Mouse (Mus musculus) midbrain, embryonic 13.5 days (tissue): ENCODE data around the gene Msantd3. TPM values are rescaled to one million over a fixed set of nuclear protein-coding genes. Genes with fewer than 3 reads are reported as not detected.
A peak's percentile ranks its signal among the peaks of the same experiment; 100 is the strongest.

ENCODE experiments used
- ATAC-seq: fragments of 200-750 bp; cut with Nextera tagmentation; 2 replicates; pipeline ENCODE4 v1.8.0; 2017; ENCODE audit warnings: mild to moderate bottlenecking, moderate TSS enrichment, moderate library complexity
- H3K27ac ChIP-seq: fragments of 300-500 bp; sonication (generic); 2 replicates; pipeline ENCODE4 v1.5.1; 2015; ENCODE audit warnings: inconsistent platforms, mild to moderate bottlenecking, moderate library complexity
- H3K27me3 ChIP-seq: fragments of 300-500 bp; sonication (generic); 2 replicates; pipeline ENCODE4 v1.6.1; 2015; ENCODE audit warnings: mild to moderate bottlenecking, inconsistent platforms
- H3K36me3 ChIP-seq: fragments of 300-500 bp; sonication (generic); 2 replicates; pipeline ENCODE4 v1.6.1; 2015; ENCODE audit warnings: mild to moderate bottlenecking, inconsistent platforms
- H3K4me1 ChIP-seq: fragments of 300-500 bp; sonication (generic); replicated peaks from 2 replicates; pipeline ENCODE4 v1.6.1; 2015; ENCODE audit warnings: inconsistent platforms
- H3K4me2 ChIP-seq: fragments of 300-500 bp; sonication (generic); replicated peaks from 2 replicates; pipeline ENCODE4 v1.6.1; 2015; ENCODE audit warnings: moderate library complexity, mild to moderate bottlenecking, inconsistent platforms
- H3K4me3 ChIP-seq: fragments of 300-500 bp; sonication (generic); replicated peaks from 2 replicates; pipeline ENCODE4 v1.5.1; 2015; ENCODE audit warnings: mild to moderate bottlenecking, inconsistent platforms
- H3K9ac ChIP-seq: fragments of 300-500 bp; sonication (generic); replicated peaks from 2 replicates; pipeline ENCODE4 v1.6.1; 2015; ENCODE audit warnings: mild to moderate bottlenecking, inconsistent platforms
- H3K9me3 ChIP-seq: fragments of 300-500 bp; sonication (generic); 2 replicates; pipeline ENCODE4 v1.6.1; 2016; ENCODE audit warnings: mild to moderate bottlenecking, inconsistent platforms
- WGBS: fragments of 180-500 bp; shearing (Covaris S2); methylation state at CpG from one replicate; pipeline ENCODE4 v1.1.7; 2015; 5-methylcytosine and 5-hydroxymethylcytosine counted together
- polyA plus RNA-seq: library from polyadenylated mRNA; unstranded; fragments of >200 nt; fragmentation: Nextera tagmentation; extraction: Ambion mirVana; gene quantifications from 2 replicates; pipeline ENCODE4 v1.2.1, GENCODE M21; 2015

The Msantd3 gene
- polyA plus RNA-seq, 1 experiment from 2014 or later = 50.3 TPM

- Histone ChIP-seq H3K36me3 (no peaks in the 10 kb centered on the region), H3K27ac (no peak overlapping the region), H3K9me3 (no peaks in the 10 kb centered on the region), H3K9ac (peak overlapping the region; percentile 99), H3K4me3 (peak overlapping the region; percentile 93), H3K27me3 (no peaks in the 10 kb centered on the region), H3K4me2 (peak overlapping the region; percentile 83), H3K4me1 (peaks cover 67% of the 10 kb centered on the region)
- 28% methylated on average over 5 of the region's 5 CpGs for WGBS
- no peak for ATAC-seq
These were observed 2.6 kb downstream of the Msantd3 start for GRCm38 (mm10) chr4:48542351-48542750.

- ATAC-seq = no peak
- H3K9me3 ChIP-seq = no peaks in the 10 kb centered on the region
- 60% methylated on average over 6 of the region's 6 CpGs for whole genome bisulfite sequencing
- H3K27me3 ChIP-seq = no peaks in the 10 kb centered on the region
- peaks cover 76% of the 10 kb centered on the region for H3K4me1 ChIP-seq
- no peak overlapping the region for H3K4me3 ChIP-seq
- peak overlapping the region; percentile 83 for H3K4me2 ChIP-seq
- no peak overlapping the region for H3K9ac ChIP-seq
- H3K27ac ChIP-seq = no peak overlapping the region
- no peaks in the 10 kb centered on the region for H3K36me3 ChIP-seq
These were observed 3.5 kb downstream of the Msantd3 start for GRCm38 (mm10) chr4:48543071-48543865.

- H3K9ac ChIP-seq = 0 out of 2 replicates have a peak overlapping the region, but pooled peaks have one; percentile 16
- H3K4me1 ChIP-seq = peaks cover 85% of the 10 kb centered on the region
- no peaks in the 10 kb centered on the region for H3K36me3 ChIP-seq
- H3K4me3 ChIP-seq = no peak overlapping the region
- H3K27ac ChIP-seq = peak overlapping the region; percentile 25; the same call in 1 of the 2 replicates
- H3K27me3 ChIP-seq = no peaks in the 10 kb centered on the region
- no peaks in the 10 kb centered on the region for H3K9me3 ChIP-seq
- ATAC-seq = no peak
- 55% methylated on average over 8 of the region's 8 CpGs for WGBS
- H3K4me2 ChIP-seq = 0 out of 2 replicates have a peak overlapping the region, but pooled peaks have one; percentile 2
These were observed 4.4 kb downstream of the Msantd3 start for GRCm38 (mm10) chr4:48544141-48544540.

- Histone ChIP-seq H3K4me3 (no peak overlapping the region), H3K36me3 (no peaks in the 10 kb centered on the region), H3K4me1 (peaks cover 85% of the 10 kb centered on the region), H3K27ac (peak overlapping the region; percentile 83), H3K4me2 (0 out of 2 replicates have a peak overlapping the region, but pooled peaks have one; percentile 29), H3K9ac (peak overlapping the region; percentile 59; the same call in 1 of the 2 replicates), H3K27me3 (no peaks in the 10 kb centered on the region), H3K9me3 (no peaks in the 10 kb centered on the region)
- ATAC-seq = no peak
- 38% methylated on average over 12 of the region's 12 CpGs for WGBS
These were observed 6.2 kb downstream of the Msantd3 start for GRCm38 (mm10) chr4:48545966-48546365.

GRCm38 (mm10) chr4:48546568-48547496, 7.1 kb downstream of the Msantd3 start:
- H3K27me3 ChIP-seq = no peaks in the 10 kb centered on the region
- H3K27ac ChIP-seq = peak overlapping the region; percentile 83
- ATAC-seq = peak; percentile 83
- peaks cover 78% of the 10 kb centered on the region for H3K4me1 ChIP-seq
- H3K4me3 ChIP-seq = no peak overlapping the region
- H3K4me2 ChIP-seq = peak overlapping the region; percentile 29
- H3K9me3 ChIP-seq = no peaks in the 10 kb centered on the region
- H3K9ac ChIP-seq = peak overlapping the region; percentile 59
- 14% methylated on average over 9 of the region's 9 CpGs for WGBS
- H3K36me3 ChIP-seq = peaks cover 4% of the 10 kb centered on the region; the same call in 1 of the 2 replicates

- H3K4me1 ChIP-seq = peaks cover 62% of the 10 kb centered on the region
- ATAC-seq = no peak
- H3K4me3 ChIP-seq = no peak overlapping the region
- no peak overlapping the region for H3K4me2 ChIP-seq
- H3K27ac ChIP-seq = peak overlapping the region; percentile 83
- 28% methylated on average over 6 of the region's 6 CpGs for WGBS
- H3K36me3 ChIP-seq = peaks cover 19% of the 10 kb centered on the region
- H3K9ac ChIP-seq = no peak overlapping the region
- no peaks in the 10 kb centered on the region for H3K27me3 ChIP-seq
- no peaks in the 10 kb centered on the region for H3K9me3 ChIP-seq
These were observed 8.8 kb downstream of the Msantd3 start for GRCm38 (mm10) chr4:48548393-48549045.

- H3K36me3 ChIP-seq = peaks cover 28% of the 10 kb centered on the region
- peaks cover 50% of the 10 kb centered on the region for H3K4me1 ChIP-seq
- H3K9ac ChIP-seq = no peak overlapping the region
- H3K4me2 ChIP-seq = no peak overlapping the region
- H3K27me3 ChIP-seq = no peaks in the 10 kb centered on the region
- WGBS = 88% methylated on average over 5 of the region's 5 CpGs
- H3K4me3 ChIP-seq = no peak overlapping the region
- no peak for ATAC-seq
- H3K9me3 ChIP-seq = no peaks in the 10 kb centered on the region
- no peak overlapping the region for H3K27ac ChIP-seq
These were observed 9.9 kb downstream of the Msantd3 start for GRCm38 (mm10) chr4:48549661-48550060.

GRCm38 (mm10) chr4:48552486-48553064, 12.8 kb downstream of the Msantd3 start:
- no peak overlapping the region for H3K4me2 ChIP-seq
- no peak overlapping the region for H3K9ac ChIP-seq
- H3K27me3 ChIP-seq = no peaks in the 10 kb centered on the region
- no peak overlapping the region for H3K27ac ChIP-seq
- WGBS = 95% methylated on average over 27 of the region's 27 CpGs
- peaks cover 45% of the 10 kb centered on the region for H3K36me3 ChIP-seq
- H3K4me1 ChIP-seq = peaks cover 25% of the 10 kb centered on the region
- no peaks in the 10 kb centered on the region for H3K9me3 ChIP-seq
- no peak for ATAC-seq
- no peak overlapping the region for H3K4me3 ChIP-seq

GRCm38 (mm10) chr4:48554132-48554531, 14.4 kb downstream of the Msantd3 start:
- Histone ChIP-seq H3K4me2 (no peak overlapping the region), H3K9me3 (no peaks in the 10 kb centered on the region), H3K4me1 (peaks cover 9% of the 10 kb centered on the region), H3K4me3 (no peak overlapping the region), H3K9ac (no peak overlapping the region), H3K27me3 (no peaks in the 10 kb centered on the region), H3K27ac (no peak overlapping the region), H3K36me3 (peaks cover 50% of the 10 kb centered on the region)
- no peak for ATAC-seq
- 90% methylated on average over 7 of the region's 7 CpGs for WGBS

- H3K27ac ChIP-seq = no peak overlapping the region
- 0 out of 2 replicates have a peak, but pooled peaks cover 4% of the 10 kb centered on the region for H3K4me1 ChIP-seq
- H3K4me2 ChIP-seq = no peak overlapping the region
- ATAC-seq = no peak
- peaks cover 62% of the 10 kb centered on the region for H3K36me3 ChIP-seq
- no peak overlapping the region for H3K4me3 ChIP-seq
- no peak overlapping the region for H3K9ac ChIP-seq
- no peaks in the 10 kb centered on the region for H3K27me3 ChIP-seq
- WGBS = 29% methylated on average over 3 of the region's 3 CpGs
- no peaks in the 10 kb centered on the region for H3K9me3 ChIP-seq
These were observed 16.0 kb downstream of the Msantd3 start for GRCm38 (mm10) chr4:48555729-48556128.

GRCm38 (mm10) chr4:48559652-48560051, 19.9 kb downstream of the Msantd3 start:
- Histone ChIP-seq H3K9me3 (no peaks in the 10 kb centered on the region), H3K4me2 (no peak overlapping the region), H3K27ac (no peak overlapping the region), H3K4me1 (0 out of 2 replicates have a peak, but pooled peaks cover 4% of the 10 kb centered on the region), H3K36me3 (peaks cover 66% of the 10 kb centered on the region), H3K27me3 (no peaks in the 10 kb centered on the region), H3K4me3 (no peak overlapping the region), H3K9ac (no peak overlapping the region)
- ATAC-seq = no peak
- 91% methylated on average over 14 of the region's 14 CpGs for WGBS
